Mouse (Mus musculus) CH12.LX (cell line): Measurements from ENCODE around the gene Mrpl22.

Source experiments
- CTCF ChIP-seq, 2 experiments: IDR thresholded peaks in 1 of 2; conservative IDR thresholded peaks in 1 of 2; 2 replicates each; pipeline ENCODE4 v1.5.1; 2011 to 2012; ENCODE audit warnings: low read depth in 2 of 2, low read length in 2 of 2, improper control_type of control experiment in 1 of 2, inconsistent platforms in 1 of 2, mild to moderate bottlenecking in 1 of 2, moderate library complexity in 1 of 2
- E2F4 ChIP-seq: IDR thresholded peaks from 2 replicates; pipeline ENCODE4 v1.6.1; 2011; ENCODE audit warnings: low read depth, low read length, improper control_type of control experiment; ENCODE audit not compliant: insufficient replicate concordance
- EP300 ChIP-seq: IDR thresholded peaks from 2 replicates; pipeline ENCODE4 v1.6.1; 2011; ENCODE audit warnings: low read length, improper control_type of control experiment
- GABPA ChIP-seq: IDR thresholded peaks from 2 replicates; pipeline ENCODE4 v1.6.1; 2012; ENCODE audit warnings: low read depth, low read length, improper control_type of control experiment, inconsistent platforms; ENCODE audit not compliant: insufficient replicate concordance
- POLR2A ChIP-seq: IDR thresholded peaks from 2 replicates; pipeline ENCODE4 v1.6.1; 2011; ENCODE audit warnings: low read depth, mild to moderate bottlenecking, improper control_type of control experiment, low read length
- RCOR1 ChIP-seq: conservative IDR thresholded peaks from 2 replicates; pipeline ENCODE4 v1.6.1; 2012; ENCODE audit warnings: low read depth, mild to moderate bottlenecking, inconsistent platforms, low read length, improper control_type of control experiment
- SIN3A ChIP-seq: IDR thresholded peaks from 2 replicates; pipeline ENCODE4 v1.6.1; 2012; ENCODE audit warnings: low read length, improper control_type of control experiment, inconsistent platforms
- TCF12 ChIP-seq: IDR thresholded peaks from 2 replicates; pipeline ENCODE4 v1.6.1; 2014; ENCODE audit warnings: low read depth, mild to moderate bottlenecking, inconsistent platforms, low read length, improper control_type of control experiment
- USF1 ChIP-seq: IDR thresholded peaks from 2 replicates; pipeline ENCODE4 v1.6.1; 2014; ENCODE audit warnings: low read depth, mild to moderate bottlenecking, inconsistent platforms, low read length, improper control_type of control experiment
- ZC3H11A ChIP-seq: IDR thresholded peaks from 2 replicates; pipeline ENCODE4 v1.6.1; 2012; ENCODE audit warnings: low read depth, mild to moderate bottlenecking, inconsistent platforms, low read length, improper control_type of control experiment
- ZKSCAN1 ChIP-seq: IDR thresholded peaks from 2 replicates; pipeline ENCODE4 v1.6.1; 2012; ENCODE audit warnings: low read depth, inconsistent platforms, low read length, improper control_type of control experiment, borderline replicate concordance
- ZNF384 ChIP-seq: IDR thresholded peaks from 2 replicates; pipeline ENCODE4 v1.6.1; 2012; ENCODE audit warnings: low read depth, low read length, improper control_type of control experiment, inconsistent platforms

GRCm38 (mm10) chr11:58198663-58199062 lies 27.2 kb downstream of the Mrpl22 start:
- TF ChIP-seq USF1 = no peak
- no peak for TF ChIP-seq SIN3A
- no peak; the same call in none of the 2 replicates for TF ChIP-seq EP300
- peak; percentile 20; the same call in 1 of the 2 replicates for TF ChIP-seq ZNF384
- no peak for TF ChIP-seq CTCF (conservative IDR thresholded peaks at IDR 0.05 in 1 of 2, IDR thresholded peaks at IDR 0.05 in 1 of 2; ENCODE audit: low read depth in 2 of 2, low read length in 2 of 2)
- TF ChIP-seq ZKSCAN1 = no peak
- TF ChIP-seq ZC3H11A = no peak
- TF ChIP-seq RCOR1 = no peak
- TF ChIP-seq POLR2A = no peak
- no peak for TF ChIP-seq E2F4
- TF ChIP-seq TCF12 = no peak
- no peak for TF ChIP-seq GABPA
